Mouse (Mus musculus): ENCODE results near the gene Rnf212b.

The Rnf212b gene

GRCm38 (mm10) chr14:54796760-54797159 lies 17.2 kb upstream of the Rnf212b start:
- DNase-seq (ENCODE audit: low spot score) = no peak

GRCm38 (mm10) chr14:54799686-54800085 lies 14.3 kb upstream of the Rnf212b start:
- no peak for DNase-seq (ENCODE audit: low spot score)

- DNase-seq (ENCODE audit: low spot score) = no peak
These were observed 11.5 kb upstream of the Rnf212b start for GRCm38 (mm10) chr14:54802428-54802827.

- DNase-seq (ENCODE audit: low spot score) = no peak
These were observed 7.8 kb upstream of the Rnf212b start for GRCm38 (mm10) chr14:54806124-54806523.

- no peak for DNase-seq (ENCODE audit: low spot score)
These were observed 4.9 kb upstream of the Rnf212b start for GRCm38 (mm10) chr14:54808718-54809667.

GRCm38 (mm10) chr14:54809668-54810033 lies 4.3 kb upstream of the Rnf212b start:
- no peak for DNase-seq (ENCODE audit: low spot score)

GRCm38 (mm10) chr14:54815737-54816136 lies 1.8 kb downstream of the Rnf212b start:
- DNase-seq (ENCODE audit: low spot score) = no peak

- DNase-seq (ENCODE audit: low spot score) = peak; percentile 22
These were observed 3.9 kb downstream of the Rnf212b start for GRCm38 (mm10) chr14:54817791-54818190.

GRCm38 (mm10) chr14:54822301-54822700 lies 8.4 kb downstream of the Rnf212b start:
- no peak for DNase-seq (ENCODE audit: low spot score)

GRCm38 (mm10) chr14:54823716-54824115 lies 9.8 kb downstream of the Rnf212b start:
- no peak for DNase-seq (ENCODE audit: low spot score)

GRCm38 (mm10) chr14:54843461-54843860 lies 29.5 kb downstream of the Rnf212b start:
- peak; percentile 15 for DNase-seq (ENCODE audit: low spot score)

- no peak for DNase-seq (ENCODE audit: low spot score)
These were observed 41.8 kb downstream of the Rnf212b start for GRCm38 (mm10) chr14:54855726-54856125.

- DNase-seq (ENCODE audit: low spot score) = no peak
These were observed 42.8 kb downstream of the Rnf212b start for GRCm38 (mm10) chr14:54856703-54857102.

- DNase-seq (ENCODE audit: low spot score) = no peak
These were observed 44.0 kb downstream of the Rnf212b start for GRCm38 (mm10) chr14:54857891-54858290.

GRCm38 (mm10) chr14:54860511-54860910 lies 46.6 kb downstream of the Rnf212b start:
- peak; percentile 55 for DNase-seq (ENCODE audit: low spot score)

- DNase-seq (ENCODE audit: low spot score) = peak; percentile 69
These were observed 49.8 kb downstream of the Rnf212b start for GRCm38 (mm10) chr14:54863501-54864312.

- no peak for DNase-seq (ENCODE audit: low spot score)
These were observed 50.5 kb downstream of the Rnf212b start for GRCm38 (mm10) chr14:54864313-54865036.

- no peak for DNase-seq (ENCODE audit: low spot score)
These were observed 51.7 kb downstream of the Rnf212b start for GRCm38 (mm10) chr14:54865626-54866025.

GRCm38 (mm10) chr14:54866268-54866667 lies 52.3 kb downstream of the Rnf212b start:
- DNase-seq (ENCODE audit: low spot score) = no peak

GRCm38 (mm10) chr14:54866936-54867335 lies 53.0 kb downstream of the Rnf212b start:
- no peak for DNase-seq (ENCODE audit: low spot score)

GRCm38 (mm10) chr14:54868026-54868425 lies 54.1 kb downstream of the Rnf212b start:
- no peak for DNase-seq (ENCODE audit: low spot score)

GRCm38 (mm10) chr14:54870861-54871260 lies 56.9 kb downstream of the Rnf212b start, which contains the start of gene Homez:
Homez (minus strand) TSS chr14:54870961.
- DNase-seq (ENCODE audit: low spot score) = no peak
